Mouse (Mus musculus): ENCODE data around the gene Xpo5.

Gene Xpo5

GRCm38 (mm10) chr17:46258279-46259053 is 55.9 kb downstream of the Xpo5 start:
- DNase-seq (ENCODE audit: low spot score in 2 of 2): peak in 1 of 2 experiments; percentile 33

GRCm38 (mm10) chr17:46259675-46260074 is 57.1 kb downstream of the Xpo5 start:
- DNase-seq (ENCODE audit: low spot score in 2 of 2): peak in 1 of 2 experiments; percentile 21

GRCm38 (mm10) chr17:46262201-46262694 is 59.7 kb downstream of the Xpo5 start:
- DNase-seq (ENCODE audit: low spot score in 2 of 2): no peak

GRCm38 (mm10) chr17:46265502-46265901 is 62.9 kb downstream of the Xpo5 start:
- DNase-seq (ENCODE audit: low spot score in 2 of 2): no peak

GRCm38 (mm10) chr17:46265918-46266618 is 63.5 kb downstream of the Xpo5 start:
- peak; percentile 88 to 92 for DNase-seq (ENCODE audit: low spot score in 2 of 2)

GRCm38 (mm10) chr17:46266986-46267385 is 64.4 kb downstream of the Xpo5 start:
- peak in 1 of 2 experiments; percentile 18 for DNase-seq (ENCODE audit: low spot score in 2 of 2)

GRCm38 (mm10) chr17:46267511-46267910 is 64.9 kb downstream of the Xpo5 start:
- DNase-seq (ENCODE audit: low spot score in 2 of 2): peak in 1 of 2 experiments; percentile 20

GRCm38 (mm10) chr17:46268026-46268720 is 65.6 kb downstream of the Xpo5 start:
- DNase-seq (ENCODE audit: low spot score in 2 of 2): peak in 1 of 2 experiments; percentile 21

- DNase-seq (ENCODE audit: low spot score in 2 of 2): peak; percentile 59 to 60
Observed at GRCm38 (mm10) chr17:46269771-46270534, 67.4 kb downstream of the Xpo5 start.

- DNase-seq (ENCODE audit: low spot score in 2 of 2): peak in 1 of 2 experiments; percentile 17
Observed at GRCm38 (mm10) chr17:46272058-46272457, 69.5 kb downstream of the Xpo5 start.

GRCm38 (mm10) chr17:46272675-46273074 is 70.1 kb downstream of the Xpo5 start:
- DNase-seq (ENCODE audit: low spot score in 2 of 2): peak in 1 of 2 experiments; percentile 16

GRCm38 (mm10) chr17:46273803-46274236 is 71.2 kb downstream of the Xpo5 start:
- peak in 1 of 2 experiments; percentile 17 for DNase-seq (ENCODE audit: low spot score in 2 of 2)

- DNase-seq (ENCODE audit: low spot score in 2 of 2): peak in 1 of 2 experiments; percentile 15
Observed at GRCm38 (mm10) chr17:46274465-46274864, 71.9 kb downstream of the Xpo5 start.

- peak in 1 of 2 experiments; percentile 16 for DNase-seq (ENCODE audit: low spot score in 2 of 2)
Observed at GRCm38 (mm10) chr17:46275034-46275433, 72.5 kb downstream of the Xpo5 start.

- DNase-seq (ENCODE audit: low spot score in 2 of 2): peak in 1 of 2 experiments; percentile 14
Observed at GRCm38 (mm10) chr17:46275506-46275905, 72.9 kb downstream of the Xpo5 start.

- DNase-seq (ENCODE audit: low spot score in 2 of 2): no peak
Observed at GRCm38 (mm10) chr17:46277586-46277985, 75.0 kb downstream of the Xpo5 start.

- no peak for DNase-seq (ENCODE audit: low spot score in 2 of 2)
Observed at GRCm38 (mm10) chr17:46278011-46278765, 75.6 kb downstream of the Xpo5 start.

- DNase-seq (ENCODE audit: low spot score in 2 of 2): peak; percentile 91
Observed at GRCm38 (mm10) chr17:46282483-46283123, 80.0 kb downstream of the Xpo5 start, which contains the start of gene Tjap1. Gene Tjap1, minus strand, starts transcription at chr17:46283026.

GRCm38 (mm10) chr17:46283140-46283539 is 80.6 kb downstream of the Xpo5 start:
- DNase-seq (ENCODE audit: low spot score in 2 of 2): no peak

GRCm38 (mm10) chr17:46283911-46284310 is 81.3 kb downstream of the Xpo5 start:
- no peak for DNase-seq (ENCODE audit: low spot score in 2 of 2)

Data from right cerebral cortex, postnatal 10 days (tissue).